Mouse (Mus musculus): ENCODE measurements around the gene Slc5a2. TPM values are rescaled to one million over a fixed set of nuclear protein-coding genes. Genes with fewer than 3 reads are reported as not detected.

Slc5a2 gene
- total RNA-seq, 1 experiment from 2014 or later = not detected

DNA sequence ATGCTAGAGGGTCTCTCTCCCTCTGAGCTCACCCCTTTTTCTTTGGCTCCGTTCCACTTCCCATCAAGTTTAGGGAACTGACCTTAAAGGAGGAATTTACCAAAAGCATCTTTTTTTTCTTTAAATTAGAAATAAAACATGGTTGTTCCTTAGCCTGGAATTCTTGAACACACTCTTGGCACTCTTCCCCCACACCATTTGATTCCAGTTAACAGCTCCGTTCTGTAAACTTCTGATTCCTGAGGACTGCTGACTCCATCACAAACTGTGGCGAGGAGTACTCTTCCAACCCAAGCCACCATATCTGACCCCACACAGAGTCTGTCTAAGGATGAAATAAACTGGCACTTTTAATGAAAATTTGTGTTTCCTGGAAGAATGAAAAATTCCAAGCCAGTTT lies 35.5 kb downstream of the Slc5a2 start:
- no peak for DNase-seq

DNA sequence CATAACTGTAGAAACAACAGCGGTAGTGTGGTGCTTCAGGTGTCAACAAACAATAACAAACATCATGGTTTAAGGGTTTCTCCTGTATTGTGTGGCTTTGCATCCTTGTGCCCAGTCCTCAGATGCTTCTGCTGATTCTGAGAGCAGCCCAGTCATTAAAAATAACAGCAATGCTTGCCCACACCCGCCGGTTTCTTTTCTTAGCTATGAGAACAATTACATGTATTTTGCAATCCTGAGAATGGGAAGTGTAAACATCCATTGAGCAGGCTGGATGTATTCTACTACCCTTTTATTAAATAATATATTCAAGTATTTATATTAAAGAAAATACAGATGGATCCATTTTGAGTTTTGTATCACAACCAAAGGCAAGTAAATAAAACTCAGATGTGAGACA lies 36.7 kb downstream of the Slc5a2 start:
- DNase-seq = no peak

DNA sequence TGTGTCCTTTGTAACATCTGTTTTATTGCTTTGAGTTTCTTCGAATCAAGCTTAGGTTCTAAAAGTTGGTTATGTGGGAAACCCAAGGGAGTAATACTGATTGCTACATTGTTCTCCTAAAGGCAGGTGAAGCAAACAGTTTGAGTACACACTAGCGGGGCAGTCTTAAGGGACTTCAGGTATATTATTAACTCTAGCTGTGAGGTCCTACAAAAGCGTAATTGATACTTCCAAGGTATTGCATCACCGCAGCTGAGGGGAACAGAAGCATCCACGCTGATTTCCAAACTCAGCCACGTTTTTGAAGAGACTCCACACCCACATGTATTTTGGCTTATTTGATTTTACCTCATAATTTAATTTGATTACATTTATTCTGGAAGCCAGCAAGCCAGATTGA lies 38.7 kb downstream of the Slc5a2 start:
- DNase-seq = no peak

DNA sequence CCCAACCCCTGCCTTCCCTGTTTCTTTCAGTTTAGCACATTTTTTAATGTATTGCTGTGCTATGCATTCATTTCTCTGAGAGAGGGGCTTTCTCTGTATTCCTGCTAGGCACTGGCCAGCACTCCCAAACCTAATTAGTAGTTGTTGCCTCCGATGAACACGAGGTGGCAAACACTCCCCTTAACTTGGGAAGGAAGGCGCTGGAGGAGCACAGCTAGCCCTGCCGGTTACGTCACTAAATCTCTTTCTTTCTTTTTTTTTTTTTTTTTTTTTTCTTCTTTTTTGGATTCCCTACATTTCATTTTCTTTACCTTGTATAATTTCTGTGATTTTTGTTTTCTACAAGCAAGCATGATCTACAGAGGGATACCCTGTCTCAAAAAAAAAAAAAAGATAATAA lies 39.5 kb downstream of the Slc5a2 start:
- no peak for DNase-seq

DNA sequence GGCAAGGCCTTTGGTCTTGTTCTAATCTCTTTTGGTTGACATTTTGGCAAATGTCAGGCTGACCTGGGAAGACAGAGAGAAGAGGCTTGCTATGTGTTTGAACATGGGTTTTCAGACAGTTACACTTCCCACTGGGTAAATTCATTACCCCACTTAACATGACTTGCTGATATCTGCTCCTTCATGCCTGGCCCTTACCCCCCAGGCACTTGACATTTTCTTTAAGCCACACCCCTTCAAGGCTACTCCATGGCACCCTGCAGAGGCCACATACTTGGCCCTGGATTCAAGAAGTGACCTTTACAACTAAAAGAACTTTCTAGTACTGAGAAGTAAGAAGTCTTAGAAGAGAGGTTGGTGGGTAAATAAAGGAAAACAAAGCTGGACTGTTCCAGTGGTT lies 42.4 kb downstream of the Slc5a2 start:
- no peak for DNase-seq

DNA sequence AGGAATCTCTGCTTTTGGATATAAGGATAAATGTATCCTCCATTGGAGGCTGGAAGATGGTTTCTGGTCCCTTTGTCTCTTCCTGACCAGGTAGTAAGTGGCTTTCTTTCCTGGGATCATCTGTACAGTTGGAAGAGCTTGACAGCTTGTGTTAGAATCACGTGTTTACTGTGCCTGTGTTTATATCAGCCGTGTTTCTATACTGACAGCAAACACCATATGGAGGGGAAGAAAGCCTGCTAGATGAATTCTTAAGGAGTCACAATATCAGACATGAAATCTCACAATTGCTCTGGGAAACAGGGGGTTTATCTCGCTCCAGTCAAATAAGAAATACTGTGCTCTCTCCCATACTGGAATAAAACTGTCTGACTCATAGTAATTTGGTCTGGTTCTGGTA lies 43.8 kb downstream of the Slc5a2 start:
- no peak for DNase-seq

DNA sequence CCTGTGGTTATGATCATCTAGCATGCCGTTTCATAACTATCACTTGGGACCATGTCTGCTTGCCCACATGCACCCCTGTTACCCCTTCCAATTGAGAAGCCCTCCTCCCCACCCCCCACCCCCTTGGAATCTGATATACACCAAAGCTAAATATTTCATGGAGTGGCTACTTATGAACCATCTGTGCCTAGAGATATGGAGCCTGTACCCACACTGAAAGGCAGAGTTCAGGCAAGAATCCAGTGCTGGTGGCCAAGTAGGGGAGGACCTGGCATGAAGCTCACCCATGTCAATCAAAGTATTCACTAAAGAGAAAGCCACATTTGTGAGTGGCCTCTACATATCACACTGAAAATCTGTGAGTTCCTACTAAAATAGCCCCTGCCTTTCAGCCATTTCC lies 44.3 kb downstream of the Slc5a2 start:
- DNase-seq = no peak

DNA sequence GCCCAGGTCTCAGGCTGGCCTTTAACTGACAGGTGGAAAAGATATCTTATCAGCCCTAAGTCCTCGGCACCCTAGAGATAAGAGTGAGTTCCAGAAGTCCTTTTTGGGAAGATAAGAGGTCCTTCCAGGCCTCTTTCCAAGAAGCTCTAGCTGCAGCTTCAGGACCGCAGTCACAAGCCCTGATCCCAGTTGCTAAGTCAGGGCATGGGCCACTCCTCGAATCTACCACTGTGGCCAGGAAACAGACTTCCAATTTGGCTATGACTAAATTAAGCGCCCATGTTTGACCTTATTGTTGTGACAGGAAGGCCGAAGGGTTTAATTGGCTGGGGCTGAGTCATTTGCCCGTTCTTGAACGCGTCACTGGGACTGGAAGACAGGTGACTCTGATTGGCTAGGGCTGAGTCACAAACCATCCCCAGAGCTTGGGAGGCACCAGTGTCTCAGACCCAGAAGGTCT lies 44.8 kb downstream of the Slc5a2 start:
- DNase-seq = peak; percentile 59

DNA sequence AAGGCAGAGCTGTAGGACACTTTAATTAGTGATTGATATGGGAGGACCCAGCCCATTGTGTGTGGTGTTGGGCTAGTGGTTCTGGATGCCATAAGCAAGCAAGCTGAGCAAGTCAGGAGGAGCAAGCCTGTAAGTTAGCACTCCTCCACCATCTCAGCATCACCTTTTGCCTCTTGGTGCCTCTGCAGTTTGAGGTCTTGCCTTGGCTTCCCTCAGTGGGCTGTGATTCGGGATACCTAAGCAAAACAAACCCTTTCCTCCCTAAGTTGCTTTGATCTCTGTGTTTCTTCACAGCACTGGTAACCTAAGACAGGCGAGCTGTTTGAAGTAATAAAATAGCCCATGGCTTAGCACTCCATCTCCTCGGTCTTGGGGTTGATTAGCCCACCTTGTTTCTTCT lies 45.8 kb downstream of the Slc5a2 start:
- DNase-seq = no peak

DNA sequence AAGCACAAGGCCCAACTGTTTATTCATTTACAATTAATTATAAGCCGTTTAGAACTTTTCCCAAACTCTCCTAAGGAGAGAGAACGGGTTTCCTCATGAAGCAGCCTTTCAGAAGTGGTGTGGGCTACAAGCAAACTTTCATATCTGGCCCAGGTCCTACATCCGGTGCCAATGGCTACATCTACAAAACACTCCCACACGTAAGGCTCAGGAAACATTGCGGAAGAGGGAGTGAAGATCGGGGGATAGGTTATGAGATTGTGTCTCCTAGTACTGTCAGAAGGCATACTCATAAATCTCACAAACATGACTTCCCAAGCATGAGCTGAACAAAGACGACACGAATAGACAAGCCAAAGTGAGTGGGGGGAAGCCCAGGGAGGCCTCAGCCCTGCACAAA lies 46.4 kb downstream of the Slc5a2 start:
- no peak for DNase-seq

DNA sequence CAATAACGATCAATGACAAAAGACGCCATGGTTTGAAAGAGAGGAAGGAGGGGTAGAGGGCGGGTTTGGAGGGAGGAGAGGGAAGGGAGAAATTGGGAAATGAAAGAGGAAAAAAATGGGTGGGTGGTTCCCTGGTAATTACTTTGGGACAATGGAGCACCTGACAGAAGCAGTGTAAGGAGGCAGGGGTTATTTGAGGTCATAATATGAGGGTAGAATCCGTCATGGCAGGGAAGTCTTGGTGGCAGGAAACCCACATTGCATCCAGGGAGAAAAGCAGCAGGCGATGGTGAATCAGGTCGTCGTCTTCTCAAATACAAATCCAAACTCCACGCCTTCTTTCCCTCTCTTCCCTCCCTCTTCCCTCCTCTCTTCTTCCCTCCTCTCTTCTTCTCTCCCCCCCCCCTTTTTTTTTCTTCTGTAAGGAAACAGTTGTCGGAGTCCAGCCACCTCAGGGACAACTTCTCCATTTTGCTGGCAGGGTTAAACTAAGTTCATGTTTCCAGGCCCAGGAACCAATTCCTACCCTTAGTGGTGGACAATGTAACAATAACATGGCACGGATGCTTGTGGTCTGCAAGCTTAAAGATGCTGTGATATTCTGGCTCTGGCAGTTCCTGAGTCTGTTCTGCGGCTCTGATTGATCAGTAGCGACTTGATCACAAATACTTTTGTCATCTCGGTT lies 47.1 kb downstream of the Slc5a2 start:
- DNase-seq = no peak

DNA sequence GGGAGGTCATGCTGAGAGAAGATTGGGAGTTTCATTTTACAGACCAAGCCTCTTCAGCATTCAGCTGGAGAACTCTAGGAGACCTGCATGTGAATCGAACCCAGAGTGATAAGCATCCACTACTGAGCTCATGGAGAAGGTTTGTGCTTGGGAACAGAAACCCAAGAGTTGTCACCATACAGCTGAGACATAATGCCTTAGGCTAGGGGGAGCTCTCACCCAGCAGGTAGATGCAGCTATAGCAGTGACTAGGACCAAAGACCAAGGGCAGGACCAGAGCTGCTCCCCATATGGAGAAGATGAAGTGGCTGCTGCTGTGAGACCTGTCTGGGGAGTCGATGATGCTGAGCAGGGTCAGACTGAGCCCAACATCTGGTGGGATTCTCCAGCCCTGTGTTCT lies 48.1 kb downstream of the Slc5a2 start:
- no peak for DNase-seq

DNA sequence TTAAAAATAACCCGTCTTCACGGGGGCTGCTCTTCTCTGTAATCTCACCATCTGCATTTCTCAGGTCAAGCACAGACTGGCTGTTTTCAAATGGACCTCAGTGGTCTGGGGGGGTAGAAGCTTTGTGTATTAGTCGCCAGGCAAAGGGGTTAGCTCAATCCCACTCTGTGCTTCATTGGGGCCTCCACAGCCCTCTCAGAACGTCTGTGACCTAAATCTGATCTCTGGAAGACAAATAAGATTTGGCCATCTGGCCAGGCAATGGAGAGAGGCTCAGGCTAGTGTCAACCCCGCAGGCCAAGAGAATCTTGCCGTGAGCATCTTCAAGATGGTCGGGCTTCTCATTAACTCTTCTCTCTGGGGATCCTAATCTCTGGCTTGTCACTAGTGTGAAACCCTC lies 49.0 kb downstream of the Slc5a2 start:
- no peak for DNase-seq

DNA sequence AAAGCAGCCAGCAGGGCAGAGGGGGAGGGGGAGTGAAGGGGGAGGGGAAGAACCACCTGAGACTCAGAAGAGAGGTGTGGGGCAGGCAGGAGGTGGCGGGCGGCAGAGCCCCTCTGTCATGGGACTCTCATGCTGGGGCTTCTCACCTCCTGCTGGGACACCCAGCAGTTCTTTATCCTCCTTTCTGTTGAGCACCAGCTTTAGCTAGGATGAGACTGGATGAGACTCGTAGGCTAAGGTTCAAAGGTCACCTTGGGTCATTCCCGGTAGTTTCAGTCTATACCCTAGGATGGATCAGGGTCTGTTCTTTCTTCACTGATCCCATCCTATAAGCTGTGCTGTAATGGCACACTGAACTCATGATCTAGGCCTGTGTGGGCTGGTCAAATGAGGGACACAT lies 51.6 kb downstream of the Slc5a2 start:
- no peak for DNase-seq

DNA sequence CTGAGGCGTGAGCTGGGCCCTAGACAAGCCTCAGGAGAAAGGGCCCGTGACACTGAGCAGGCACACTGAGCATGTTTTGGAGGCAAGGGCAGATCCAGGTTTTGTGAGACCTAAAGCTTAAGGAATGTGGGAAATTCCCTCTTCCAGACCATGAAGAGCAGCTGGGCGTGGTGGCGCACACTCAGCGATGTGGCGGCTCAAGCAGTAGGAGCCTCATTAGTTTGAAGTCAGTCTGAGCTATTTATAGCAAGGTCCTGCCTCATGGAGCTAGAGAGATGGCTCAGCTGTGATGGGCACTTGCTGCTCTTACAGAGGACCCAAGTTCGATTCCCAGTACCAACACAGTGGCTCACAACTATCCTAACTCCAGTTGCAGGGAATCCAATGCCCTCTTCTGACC lies 53.7 kb downstream of the Slc5a2 start:
- DNase-seq = no peak

DNA sequence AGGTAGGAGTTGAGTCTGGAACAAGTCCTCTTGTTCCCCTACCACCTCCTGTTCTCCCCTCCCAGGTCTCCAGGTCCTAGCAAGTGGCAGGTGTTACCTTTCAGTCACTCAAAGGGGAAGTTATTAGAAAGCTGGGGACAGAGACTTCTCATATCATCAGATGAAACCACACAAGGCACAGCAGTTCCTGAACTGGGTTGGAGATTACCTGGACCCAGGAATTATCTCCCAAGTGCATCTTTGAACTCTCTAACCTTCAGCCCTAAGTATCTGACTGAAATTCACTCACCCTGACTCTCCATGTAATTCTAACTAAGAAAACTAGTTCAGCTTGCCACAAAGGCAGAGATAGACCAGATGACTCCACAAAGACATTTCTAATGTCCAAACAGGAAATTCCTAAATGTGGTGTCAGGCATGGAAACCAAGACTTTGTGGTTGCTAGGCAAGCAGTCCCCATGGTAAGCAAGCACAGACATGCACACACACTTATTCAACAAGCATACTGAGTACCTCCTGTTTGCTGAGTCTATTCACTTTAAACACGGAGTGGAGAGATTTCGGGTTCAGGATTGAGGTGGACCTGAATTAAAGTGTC lies 54.9 kb downstream of the Slc5a2 start:
- DNase-seq = no peak

DNA sequence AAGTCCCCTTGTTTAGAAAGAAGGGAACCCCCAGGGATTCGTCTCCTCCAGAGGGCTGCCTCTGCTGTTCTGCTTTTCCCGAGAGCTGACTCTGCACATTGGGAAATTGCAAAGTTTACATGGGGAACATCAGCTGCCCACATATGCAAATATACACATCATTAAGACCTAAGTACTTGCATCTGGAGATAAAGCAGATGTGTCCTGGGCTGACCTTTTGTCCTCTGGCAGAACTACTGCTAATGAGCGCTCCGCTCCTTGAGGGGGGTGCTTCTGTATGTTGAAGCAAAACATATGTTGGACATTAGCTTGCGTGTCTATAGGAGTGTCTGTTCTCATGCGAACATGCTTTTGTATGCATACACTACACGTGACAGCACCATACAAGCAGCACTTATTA lies 55.8 kb downstream of the Slc5a2 start:
- DNase-seq = no peak

Small RNA genes within 50 kb of the gene (microRNA-seq; reads per million reads assigned to microRNA genes)
- gene Mir3103 = 0 to 1.1 reads per million in 2 experiments

Other genes with a start within 250 kb of the Slc5a2 start
- gene Itgam, start 203.0 kb upstream of the Slc5a2 start, total RNA-seq (2021) = 2.5 and 2.9 TPM in 2 replicates
- gene Gm49368, start 203.0 kb upstream of the Slc5a2 start, total RNA-seq (2021) = not detected in 2 replicates
- 0.71 and 0.97 TPM in 2 replicates for gene Itgax, start 136.1 kb upstream of the Slc5a2 start, total RNA-seq (2021)
- gene Itgad, start 111.3 kb upstream of the Slc5a2 start, total RNA-seq (2021) = not detected in 2 replicates
- 2.8 and 5.0 TPM in 2 replicates for gene Cox6a2, start 59.3 kb upstream of the Slc5a2 start, total RNA-seq (2021)
- 19.3 and 20.5 TPM in 2 replicates for gene Armc5, start 28.3 kb upstream of the Slc5a2 start, total RNA-seq (2021)
- 9.1 and 10.3 TPM in 2 replicates for gene 9130023H24Rik, start 27.6 kb upstream of the Slc5a2 start, total RNA-seq (2021)
- gene Tgfb1i1, start 18.8 kb upstream of the Slc5a2 start, total RNA-seq (2021) = 20.2 and 23.0 TPM in 2 replicates
- gene BC017158, start 32.5 kb downstream of the Slc5a2 start, total RNA-seq (2021) = 29.0 and 33.5 TPM in 2 replicates
- gene Rgs10, start 153.1 kb downstream of the Slc5a2 start, total RNA-seq (2021) = 16.0 and 20.3 TPM in 2 replicates
- gene Tial1, start 196.1 kb downstream of the Slc5a2 start, total RNA-seq (2021) = 123 and 132 TPM in 2 replicates